Mouse (Mus musculus) WW6 (cell line): Measurements from ENCODE around the gene Card9.
"Not testable (repeated sequence)": the region's sequence is repeated elsewhere in the genome, so short reads cannot be mapped to it uniquely, and the experiment has no call there.

Source experiments
- DNase-seq: peaks from one replicate; pipeline ENCODE4 v3.0.0-alpha.2; 2013; ENCODE audit warnings: low read depth, low spot score

Gene Card9

DNA sequence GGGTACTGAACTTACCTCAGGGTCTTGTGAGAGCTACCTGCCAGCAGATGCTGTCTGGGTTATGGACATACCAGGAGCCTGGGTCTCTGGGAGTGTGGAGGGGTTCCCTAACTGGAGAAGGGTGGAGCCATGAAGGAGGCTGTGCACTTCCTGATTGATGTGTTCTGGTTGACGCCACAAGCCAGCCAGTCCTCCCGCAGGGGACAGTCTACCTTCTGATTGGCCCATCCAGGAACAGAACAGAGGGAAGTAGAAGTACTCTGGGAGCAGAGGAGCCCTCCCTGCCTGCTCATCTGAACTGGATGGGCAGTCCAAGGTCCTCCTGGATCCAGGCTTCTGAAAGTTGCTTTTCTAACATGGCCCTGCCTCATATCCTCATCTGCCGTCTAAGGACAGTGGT lies at the start of gene Card9:
Gene Card9 (minus strand): TSS at position 147 of the 400 bp plus-strand sequence.
- DNase-seq = no peak

DNA sequence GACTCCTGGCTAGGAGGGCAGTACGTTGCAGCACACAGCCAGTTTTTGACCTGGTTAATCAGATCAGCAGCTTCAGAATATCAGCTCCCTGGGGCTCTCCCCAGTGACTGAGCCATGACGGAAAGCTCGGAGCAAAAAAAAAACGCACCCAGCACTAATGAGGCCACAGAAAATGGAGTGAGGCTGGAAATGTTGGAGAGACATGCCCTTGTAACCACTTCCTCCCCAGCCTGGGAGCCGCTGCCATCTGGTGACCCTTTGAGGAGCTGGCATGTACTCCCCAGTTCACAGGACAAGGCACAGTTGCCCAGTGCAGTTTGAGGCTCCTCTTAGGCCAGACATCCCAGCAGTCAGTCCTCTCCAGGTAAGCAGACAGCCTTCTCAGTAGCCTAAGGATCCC lies 49.4 kb upstream of the Card9 start:
- DNase-seq = no peak

DNA sequence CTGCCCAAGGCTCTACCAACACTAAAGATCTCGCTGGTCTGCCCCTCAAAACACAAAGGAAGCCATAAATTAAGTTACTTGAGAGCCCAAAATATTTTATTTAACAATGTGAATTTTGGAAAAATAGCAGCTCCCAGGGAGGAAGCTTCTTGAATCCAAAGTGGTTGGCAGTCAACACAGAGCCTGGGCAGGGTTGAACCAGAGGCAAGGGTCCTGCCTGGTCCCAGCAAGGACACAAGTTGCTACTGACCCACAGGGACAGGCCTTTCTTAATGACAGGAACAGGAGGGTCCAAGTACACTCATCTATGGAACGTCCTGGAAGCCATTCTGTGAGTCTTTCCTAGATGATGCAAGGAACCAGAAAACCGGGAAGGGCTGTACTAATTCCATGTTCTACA lies 48.6 kb upstream of the Card9 start:
- no peak for DNase-seq

DNA sequence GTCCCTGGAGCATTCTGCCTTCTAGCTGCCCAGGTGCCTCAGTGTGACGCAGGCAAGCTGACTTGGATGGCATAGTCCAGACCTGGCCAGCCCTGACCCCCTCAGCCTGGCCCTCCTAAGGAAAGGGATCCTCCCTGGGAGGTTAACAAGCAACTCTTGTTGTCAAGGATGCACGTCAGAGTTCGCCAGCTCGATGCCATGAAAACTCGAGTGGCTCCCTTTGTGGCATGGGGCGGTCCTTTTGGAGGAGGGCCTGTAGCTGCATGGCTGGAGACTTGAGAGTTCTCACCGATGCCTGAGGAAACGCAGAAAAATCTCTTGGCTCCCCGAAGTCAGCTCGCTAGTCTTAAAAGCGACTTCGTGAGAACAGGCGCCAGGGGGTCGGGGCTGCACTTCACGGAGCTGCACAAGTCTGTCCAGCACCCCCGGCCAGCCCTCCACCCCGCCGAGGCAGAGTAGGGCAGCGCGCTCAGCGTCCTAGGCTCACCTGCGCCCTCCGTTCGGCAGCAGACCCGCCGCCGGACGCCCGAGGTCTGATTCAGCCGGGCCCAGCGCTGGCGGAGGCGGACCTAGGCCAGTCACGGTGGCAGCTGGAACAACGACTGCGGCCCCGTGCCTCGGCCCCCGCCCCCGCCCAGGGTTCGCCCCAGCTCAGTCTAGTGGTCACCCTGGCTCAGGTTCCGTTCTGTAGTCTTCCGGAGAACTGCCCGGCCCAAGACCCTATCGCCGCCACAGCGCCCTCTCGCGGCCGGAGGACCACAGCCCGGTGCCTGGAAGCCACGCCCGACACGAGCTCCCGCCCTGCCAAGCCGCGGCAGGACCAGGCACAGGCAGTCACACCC lies 48.0 kb upstream of the Card9 start, which contains the start of gene Inpp5e:
Gene Inpp5e (minus strand): TSS at position 689 of the 842 bp plus-strand sequence.
- peak; percentile 80 for DNase-seq

DNA sequence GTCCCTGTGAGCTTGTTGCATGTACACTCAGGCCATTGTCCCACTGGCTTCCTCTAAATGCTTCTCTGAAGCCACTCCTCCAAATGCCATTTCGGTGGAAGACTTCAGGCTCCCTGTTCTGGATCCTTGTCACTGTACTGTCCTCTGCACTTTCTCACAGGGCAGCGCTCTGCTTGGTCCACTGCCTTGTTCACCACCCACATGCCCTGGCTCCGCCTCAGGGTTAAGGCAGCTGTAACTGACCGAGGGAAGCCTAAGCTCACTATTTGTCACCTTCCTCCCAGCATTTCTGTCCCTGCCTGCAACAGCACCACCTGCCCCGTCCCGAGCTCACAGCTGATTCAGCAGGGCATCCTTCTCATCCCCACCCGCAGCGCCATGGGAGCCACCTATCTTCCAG lies 42.6 kb upstream of the Card9 start:
- no peak for DNase-seq

DNA sequence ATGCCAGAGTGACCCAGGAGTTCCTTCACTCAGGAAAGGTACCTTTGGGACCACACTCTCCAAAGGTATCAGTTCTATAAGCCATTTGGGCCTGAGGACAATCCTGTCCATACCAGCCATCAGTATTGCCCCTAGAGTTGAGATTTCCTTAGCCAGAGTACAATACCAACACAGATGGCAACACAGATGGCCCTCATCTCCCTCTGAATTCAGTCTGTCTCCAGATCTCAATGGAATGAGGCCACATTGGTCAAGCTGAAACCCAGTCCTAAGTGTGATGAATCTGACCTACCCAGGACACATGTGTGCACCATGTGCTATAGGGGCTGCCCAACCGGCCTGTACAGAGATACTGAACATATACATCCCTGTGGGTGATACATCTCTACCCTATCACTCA lies 41.5 kb upstream of the Card9 start:
- no peak for DNase-seq

DNA sequence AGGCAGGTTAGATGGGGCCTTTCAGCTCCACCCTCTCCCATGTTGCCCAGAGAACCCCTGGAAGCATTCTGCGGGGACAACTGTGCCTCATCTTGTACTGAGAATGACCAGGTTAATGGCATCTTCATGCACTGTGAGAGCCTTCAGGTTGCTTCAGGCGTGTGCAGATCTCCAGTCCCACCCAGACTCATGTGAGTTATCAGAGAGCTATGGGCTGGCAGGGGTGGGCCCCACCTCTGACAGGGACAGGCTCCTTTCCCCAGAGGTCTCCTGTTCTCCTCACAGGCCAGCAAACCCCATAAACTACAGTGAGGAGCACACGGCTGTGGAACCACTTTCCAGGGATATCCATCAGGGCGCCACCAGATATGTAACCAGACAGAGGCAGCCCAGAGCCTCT lies 40.3 kb upstream of the Card9 start:
- no peak for DNase-seq

DNA sequence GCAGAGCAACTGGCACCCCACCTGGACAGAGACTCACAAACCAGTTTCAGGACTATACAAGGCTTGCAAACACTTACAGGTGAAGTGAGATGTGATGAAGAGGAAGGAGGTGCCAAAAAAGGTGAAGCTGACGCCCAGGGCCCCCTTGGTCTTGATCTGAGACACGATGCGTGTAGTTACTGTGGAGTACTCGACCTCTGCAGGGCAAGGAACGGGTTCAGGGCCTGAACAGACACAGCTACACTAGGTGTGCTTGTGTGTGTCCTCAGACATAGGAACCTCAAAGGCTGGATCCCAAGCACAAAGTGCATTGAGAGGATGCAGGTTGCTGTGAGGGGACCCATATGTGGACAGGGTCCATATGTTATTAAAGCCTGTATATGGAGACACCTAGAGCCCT lies 39.6 kb upstream of the Card9 start:
- DNase-seq = no peak

DNA sequence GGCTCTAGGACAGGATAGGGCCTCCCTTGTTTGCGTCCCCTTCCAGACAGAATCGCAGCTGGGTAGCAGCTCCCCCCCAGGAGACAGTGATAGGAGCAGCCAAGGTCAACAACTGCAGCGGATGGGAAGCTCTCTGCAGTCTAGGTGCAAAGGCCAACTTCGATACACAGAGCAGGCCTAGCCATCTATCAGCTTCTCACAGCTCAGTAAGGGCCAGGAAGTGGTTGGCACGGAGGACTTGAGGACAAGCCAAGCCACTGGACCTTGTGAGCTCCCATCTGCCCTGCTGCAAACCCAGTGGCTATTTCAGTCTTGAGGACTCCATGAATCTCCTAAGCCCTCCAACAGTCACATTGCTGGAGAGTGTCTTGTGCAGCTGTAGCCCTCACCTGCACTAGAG lies 38.9 kb upstream of the Card9 start:
- DNase-seq = no peak

DNA sequence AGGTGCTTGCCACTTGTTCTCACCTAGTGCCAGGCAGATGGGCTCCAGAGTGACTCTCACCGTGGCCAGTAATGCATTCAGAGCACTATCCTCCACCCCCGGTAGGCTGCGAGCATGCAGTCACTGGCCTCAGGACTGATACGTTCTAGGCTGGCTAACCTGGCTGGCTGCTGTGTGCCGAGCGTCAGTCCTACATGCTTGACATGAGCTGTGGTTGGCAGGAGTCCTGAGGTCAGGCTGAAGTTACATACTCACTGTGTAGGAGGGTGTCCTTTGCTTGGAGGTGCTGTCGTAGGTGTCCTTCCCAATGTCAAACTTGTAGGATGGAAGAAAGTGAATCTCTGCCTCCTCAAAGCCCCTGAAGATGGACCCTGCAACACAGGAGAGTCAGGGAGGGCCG lies 38.3 kb upstream of the Card9 start:
- no peak for DNase-seq

DNA sequence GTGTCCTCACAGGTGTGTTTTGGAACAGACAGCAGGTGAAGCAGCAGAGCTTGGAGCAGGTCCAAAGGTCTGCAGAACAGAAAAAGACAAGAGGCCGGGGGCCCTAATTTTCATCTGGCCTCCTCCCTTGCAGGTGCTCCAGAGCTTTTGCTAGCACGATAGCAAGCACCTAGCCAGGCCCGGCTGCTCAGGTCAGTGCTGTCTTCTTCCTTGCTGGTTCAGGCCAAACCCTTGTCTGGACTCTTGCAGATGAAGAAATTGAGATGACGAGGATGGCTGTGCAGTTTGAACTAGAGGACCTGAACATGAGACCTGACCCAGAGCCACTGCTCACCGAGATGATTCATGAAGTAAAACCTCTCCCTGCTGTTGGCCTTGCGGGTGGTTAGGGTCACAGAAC lies 30.9 kb upstream of the Card9 start:
- no peak for DNase-seq

DNA sequence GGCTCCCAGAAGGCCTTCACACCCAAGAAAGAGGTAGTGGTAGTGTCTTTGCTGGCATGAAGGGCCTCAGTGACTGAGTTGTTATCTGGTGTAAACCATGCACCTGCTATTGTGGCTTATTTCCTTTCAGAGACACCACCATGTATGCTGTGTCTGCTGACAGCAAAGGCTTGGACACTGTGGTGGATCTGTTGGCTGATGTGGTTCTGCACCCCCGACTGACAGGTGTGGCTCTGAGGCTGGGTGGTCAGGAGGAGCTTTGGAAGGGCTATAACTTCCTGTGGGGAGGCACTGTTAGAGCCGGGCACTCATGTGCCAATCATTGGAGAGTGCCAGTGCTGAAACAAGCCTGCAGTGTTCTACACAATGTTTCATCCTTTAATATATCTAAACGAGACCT lies 30.2 kb upstream of the Card9 start:
- DNase-seq = no peak

DNA sequence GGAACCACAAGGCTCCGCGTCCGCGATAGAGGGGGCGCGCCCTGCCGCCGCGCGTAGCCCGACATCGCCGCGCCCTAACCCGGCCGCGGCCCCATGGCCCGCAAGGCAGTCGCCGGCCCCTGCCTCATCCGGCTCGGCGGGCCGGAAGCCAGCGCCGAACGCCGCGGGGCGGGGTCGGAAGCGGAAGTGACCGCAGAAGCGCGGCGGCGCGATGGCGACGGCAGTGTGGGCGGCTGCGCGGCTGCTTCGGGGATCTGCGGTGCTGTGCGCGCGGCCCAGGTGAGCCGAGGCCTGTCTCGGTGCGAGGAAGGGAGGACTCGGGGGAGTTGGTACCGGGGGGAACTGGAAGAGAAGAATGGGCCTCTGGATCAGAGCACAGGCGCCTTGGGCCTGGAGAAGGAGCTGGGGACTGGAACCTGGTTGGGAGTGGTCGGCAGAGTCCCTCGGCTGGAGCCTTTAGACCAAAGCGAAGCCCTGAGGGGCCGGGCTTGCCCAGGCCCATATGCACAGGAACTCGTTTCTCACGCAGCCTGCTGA lies 28.5 kb upstream of the Card9 start, which contains the start of the genes Entr1 and Pmpca:
Gene Entr1 (minus strand): TSS at position 163 of the 537 bp plus-strand sequence.
Gene Pmpca (plus strand): TSS at position 186 of the 537 bp plus-strand sequence.
- peak; percentile 49 for DNase-seq

DNA sequence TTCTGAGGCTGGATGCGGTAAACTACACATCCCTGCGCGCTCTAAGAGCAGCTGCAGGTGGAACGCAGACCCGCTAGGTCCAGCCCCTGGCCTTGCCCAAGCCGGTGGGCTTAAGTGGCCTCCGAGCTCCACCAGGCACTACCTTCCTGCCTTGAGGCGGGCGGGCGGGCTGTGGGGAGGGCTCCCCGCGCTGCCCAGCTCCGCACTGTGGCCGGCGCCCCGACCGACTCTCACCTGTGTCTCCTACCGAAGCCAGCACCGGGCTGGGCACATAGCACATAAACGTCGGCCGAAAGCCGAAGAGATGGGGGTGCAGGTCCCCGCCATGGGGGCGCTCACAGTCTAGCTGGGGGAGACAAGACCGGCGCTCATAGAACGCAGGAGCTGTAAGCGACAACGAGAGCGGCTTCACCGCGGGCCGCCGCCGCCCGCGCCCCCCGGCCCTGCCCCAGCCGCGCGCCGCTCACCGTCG lies 28.0 kb upstream of the Card9 start:
- no peak for DNase-seq

DNA sequence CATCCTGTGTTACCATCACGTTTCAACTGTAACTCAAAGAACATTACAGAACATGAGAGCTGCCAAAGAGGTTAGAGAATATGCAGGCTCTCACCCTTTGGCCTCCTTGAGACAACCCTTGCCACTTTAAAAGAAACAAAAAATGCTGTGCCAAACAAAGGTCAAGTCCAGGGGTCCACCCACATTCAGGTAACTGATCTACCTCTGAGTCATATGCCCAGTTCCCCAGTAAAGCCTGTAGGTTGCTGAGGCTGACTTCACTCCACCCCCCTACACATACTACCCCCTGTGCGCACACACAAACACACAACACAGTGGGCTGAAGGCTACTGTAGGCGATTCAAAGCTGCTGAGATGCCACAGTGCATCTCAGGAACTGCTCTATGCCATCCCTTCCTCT lies 27.0 kb upstream of the Card9 start:
- no peak for DNase-seq

DNA sequence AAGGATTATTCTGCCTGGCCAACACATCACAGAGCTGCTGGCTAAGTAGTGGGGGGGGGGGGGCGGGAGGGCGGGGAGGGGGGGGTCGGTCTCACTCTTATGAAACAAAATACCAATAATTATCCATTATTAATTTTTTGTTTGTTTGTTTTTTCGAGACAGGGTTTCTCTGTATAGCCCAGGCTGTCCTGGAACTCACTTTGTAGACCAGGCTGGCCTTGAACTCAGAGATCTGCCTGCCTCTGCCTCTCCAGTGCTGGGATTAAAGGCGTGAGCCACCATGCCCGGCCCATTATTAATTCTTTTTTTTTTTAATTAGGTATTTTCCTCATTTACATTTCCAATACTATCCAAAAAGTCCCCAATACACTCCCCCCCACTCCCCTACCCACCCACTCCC lies 20.2 kb upstream of the Card9 start:
- DNase-seq = not testable (repeated sequence)

DNA sequence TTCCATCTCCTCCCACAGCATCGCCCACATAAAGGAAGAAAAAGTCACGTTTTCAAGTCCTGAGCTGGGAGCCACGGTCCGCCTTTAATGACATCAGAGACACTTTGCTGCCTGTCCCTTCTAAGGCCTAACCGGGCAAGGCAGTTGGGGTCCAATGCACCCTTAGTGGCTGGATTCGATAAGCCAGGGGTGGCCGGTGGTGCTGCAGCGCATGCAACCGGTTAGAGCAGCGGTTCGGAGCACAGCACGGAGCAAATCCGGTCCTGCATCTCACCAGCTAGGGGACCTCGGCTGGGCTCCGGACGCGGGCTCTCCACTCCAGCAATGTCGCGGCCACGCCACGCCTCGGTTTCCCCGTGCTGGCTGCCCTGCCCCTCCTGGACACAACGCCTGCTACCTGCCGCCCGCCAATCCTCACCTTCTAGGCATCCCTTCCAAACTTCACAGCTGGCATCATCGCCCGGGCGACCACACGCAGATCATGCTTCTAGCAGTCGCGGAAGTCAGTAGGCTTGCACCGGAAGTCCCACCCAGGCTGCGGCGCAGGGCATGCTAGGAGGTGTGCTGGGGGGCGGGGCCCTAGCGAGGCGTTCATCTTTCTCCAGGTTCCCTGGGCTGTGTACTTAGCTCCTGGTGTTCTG lies 19.5 kb upstream of the Card9 start, which contains the start of gene Snapc4:
Gene Snapc4 (minus strand): TSS at position 523 of the 641 bp plus-strand sequence.
- peak; percentile 66 for DNase-seq

DNA sequence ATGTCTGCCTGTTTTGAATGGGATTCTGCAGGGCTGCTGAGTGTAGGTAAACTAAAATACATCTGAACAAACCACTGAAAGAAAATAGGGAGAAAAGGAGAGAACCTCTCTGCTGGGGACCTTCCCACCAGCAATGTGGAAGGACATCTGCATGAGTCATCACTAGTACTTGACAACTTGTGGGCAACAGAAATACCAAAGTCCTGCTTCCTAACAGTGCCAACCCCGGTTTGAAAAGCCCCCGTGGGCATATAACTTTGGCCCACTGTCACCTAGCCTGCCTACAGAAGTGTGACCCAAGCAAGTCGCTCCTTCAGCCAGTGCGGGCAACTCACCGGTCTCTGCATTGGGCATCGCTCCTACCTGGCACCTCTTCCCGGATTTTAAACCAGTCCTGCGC lies 11.7 kb upstream of the Card9 start:
- no peak for DNase-seq

DNA sequence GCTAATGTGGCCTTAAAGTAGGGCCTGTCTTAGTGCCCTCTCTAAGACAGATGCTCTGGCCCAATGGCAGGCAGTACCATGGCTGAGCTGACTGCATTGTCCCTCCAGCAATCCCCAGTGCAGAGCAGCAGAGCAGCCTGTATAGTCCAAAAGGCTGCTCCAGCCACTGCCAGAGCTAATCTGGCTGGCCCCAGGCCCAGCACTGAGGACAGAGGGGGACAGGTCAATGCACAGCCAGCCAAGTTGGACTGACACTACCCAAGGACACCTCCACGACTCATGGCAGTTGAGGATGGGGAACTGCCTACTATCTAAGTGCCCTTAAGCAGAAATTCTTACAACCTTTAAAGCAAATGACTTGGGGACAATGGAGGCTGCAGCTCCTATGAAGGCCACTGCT lies 7.9 kb upstream of the Card9 start:
- DNase-seq = no peak

DNA sequence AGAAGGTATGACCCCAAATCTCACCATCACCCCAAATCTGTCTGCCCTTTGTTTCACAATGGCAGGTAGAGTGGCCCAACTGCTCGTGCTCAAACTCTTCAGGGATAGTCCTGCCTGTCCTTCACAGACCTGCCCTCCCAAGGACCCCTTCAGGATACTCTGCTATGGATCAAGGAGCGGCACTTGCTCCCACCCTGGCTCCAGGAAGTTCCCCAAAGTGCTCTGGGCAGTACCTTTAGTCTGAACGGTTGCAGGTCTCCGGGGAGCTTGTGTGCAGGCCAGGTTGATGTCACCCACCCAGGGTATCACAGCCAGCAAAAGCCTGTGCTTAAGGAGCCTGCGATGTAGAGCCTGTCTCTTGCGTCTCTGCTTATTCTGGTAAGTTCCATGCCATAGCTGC lies 7.2 kb upstream of the Card9 start:
- DNase-seq = no peak

DNA sequence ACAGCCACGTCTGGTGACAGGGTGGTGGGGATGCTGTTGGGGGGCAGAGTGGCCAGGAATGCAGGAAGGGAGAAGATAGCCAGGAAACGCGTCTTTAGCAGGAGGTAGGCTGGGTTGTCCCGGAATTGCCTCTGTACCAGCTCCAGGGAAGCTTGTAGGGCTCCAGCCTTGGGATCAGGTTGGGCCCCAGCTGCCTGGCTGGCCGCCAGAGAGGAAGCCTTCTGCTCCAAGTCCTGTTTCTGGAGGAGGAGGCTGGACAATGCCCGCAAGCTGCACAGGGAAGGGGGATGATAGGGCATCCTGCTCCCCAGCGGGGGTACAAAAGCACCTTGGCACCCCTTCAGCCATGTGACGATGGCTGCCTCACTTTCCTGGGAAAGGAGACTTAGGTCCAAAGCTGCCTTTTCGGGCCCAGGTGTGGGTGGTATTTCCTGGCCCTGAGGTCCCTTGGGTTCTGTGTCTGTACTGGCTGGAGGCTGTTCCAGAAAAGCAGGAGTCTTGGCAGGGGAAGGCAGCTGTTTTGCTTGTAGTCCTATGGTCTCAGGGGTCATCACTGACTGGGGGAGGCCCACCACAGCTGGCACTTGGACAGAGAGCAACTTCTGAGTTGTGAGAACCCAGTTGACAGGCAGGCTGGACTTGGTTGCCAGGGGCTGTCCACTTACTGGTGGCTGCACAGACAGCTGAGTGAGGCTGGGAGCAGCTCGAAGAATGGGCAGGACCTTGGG lies 4.2 kb upstream of the Card9 start:
- no peak for DNase-seq

DNA sequence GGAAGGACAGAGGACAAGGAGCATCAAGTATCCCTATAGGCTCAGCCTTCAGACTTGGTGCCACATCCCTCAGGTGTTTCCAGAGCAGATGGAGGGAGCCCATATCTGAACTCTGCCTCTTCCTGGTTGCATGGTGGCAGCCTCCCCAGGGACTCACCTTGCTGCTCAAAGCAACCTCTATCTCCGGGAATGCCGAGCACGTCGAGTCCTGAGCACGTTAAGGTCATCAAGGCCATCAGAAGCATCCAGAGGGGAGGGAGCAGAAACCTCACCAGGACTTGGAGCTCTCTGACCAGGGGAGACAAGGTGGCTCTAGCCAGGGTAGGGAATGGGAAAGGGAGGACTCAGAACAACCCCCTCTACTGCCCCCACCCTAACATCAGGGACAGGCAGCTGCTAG lies 2.8 kb upstream of the Card9 start:
- DNase-seq = no peak
